Mouse (Mus musculus) adrenal gland, postnatal 4 days (tissue): ENCODE results near the gene Lrrc74a. TPM values are rescaled to one million over a fixed set of nuclear protein-coding genes. Genes with fewer than 3 reads are reported as not detected.

ENCODE experiments used
- DNase-seq, 2 experiments: peaks; one replicate each; pipeline ENCODE4 v3.0.0; 2021 to 2022; ENCODE audit warnings: low spot score in 2 of 2, mixed read lengths in 2 of 2
- total RNA-seq, 2 experiments: library from RNA; stranded (reverse); gene quantifications; 2 replicates each; pipeline ENCODE4 v1.2.3; 2021

Lrrc74a gene
- total RNA-seq, 2 experiments from 2014 or later, result not detected

DNA sequence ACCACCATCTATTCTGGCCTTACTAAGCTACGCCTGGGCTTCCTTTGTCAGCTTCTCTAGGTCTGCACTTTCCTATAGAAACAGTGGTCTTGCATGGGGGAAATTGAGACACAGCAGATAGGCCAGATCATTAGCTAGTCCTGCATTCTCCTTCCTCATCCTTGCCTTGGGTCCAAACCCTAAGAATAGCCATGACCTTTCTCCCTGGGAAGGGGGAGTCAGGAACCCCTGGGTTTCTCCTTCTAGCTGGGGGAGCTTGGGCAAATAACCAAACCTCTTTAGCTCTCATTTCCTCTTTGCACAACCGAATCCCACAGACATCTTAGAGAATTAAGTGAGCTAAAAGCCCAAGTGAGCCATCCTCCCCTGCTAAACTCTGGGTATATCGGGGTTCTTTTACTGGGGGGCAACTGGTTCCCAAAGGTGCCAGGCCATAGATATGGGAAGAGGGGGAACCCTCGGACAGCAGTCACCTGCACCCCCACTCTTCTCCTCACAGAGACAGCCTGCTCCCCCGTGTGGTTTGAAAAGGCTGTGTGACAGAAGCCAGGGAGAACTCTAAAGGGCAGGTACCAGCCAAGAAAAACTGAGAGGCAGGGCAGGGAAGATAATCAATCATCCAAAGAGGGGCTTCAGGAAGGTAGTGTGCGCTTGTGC lies 69.6 kb downstream of the Lrrc74a start:
- DNase-seq, result no peak

DNA sequence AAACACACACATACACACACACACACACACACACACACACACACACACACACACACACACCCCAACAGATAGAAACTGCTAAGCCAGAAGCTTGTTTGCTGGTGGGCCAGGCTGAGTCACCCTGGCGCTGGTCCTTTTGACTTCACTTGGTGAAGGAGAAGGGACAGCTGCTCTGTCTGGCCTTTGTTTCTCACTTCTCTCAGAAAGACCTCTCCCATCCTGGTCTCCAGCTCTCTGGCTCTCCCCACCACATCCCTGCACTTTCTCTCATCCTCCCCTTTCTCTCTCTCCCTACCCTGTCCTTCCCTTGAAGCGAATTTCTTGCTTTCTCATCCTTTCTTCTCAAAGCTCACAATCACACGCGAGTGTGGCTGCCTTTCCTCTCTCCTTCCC lies 70.1 kb downstream of the Lrrc74a start:
- no peak for DNase-seq

- DNase-seq, result no peak
Observed at GRCm38 (mm10) chr12:86804857-86805256, 70.7 kb downstream of the Lrrc74a start.

DNA sequence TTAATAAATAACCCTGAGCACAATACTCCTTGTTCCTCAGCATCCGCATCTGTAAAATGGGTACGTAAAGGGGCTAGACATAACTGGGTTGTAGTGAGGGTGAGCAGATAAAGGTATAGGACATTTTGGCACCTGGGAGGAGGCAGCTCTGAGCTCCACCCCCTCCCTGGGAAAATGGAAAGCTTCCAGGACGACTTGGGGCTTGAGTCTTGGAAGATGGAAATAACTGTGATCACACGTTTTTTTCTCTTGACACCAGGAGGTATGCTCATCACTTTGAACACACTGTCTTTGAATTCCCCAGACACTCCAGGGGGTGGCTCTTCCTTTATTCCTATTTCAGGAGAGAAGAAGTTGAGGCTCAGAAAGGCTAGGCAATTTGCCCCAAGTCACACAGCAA lies 71.1 kb downstream of the Lrrc74a start:
- no peak for DNase-seq

DNA sequence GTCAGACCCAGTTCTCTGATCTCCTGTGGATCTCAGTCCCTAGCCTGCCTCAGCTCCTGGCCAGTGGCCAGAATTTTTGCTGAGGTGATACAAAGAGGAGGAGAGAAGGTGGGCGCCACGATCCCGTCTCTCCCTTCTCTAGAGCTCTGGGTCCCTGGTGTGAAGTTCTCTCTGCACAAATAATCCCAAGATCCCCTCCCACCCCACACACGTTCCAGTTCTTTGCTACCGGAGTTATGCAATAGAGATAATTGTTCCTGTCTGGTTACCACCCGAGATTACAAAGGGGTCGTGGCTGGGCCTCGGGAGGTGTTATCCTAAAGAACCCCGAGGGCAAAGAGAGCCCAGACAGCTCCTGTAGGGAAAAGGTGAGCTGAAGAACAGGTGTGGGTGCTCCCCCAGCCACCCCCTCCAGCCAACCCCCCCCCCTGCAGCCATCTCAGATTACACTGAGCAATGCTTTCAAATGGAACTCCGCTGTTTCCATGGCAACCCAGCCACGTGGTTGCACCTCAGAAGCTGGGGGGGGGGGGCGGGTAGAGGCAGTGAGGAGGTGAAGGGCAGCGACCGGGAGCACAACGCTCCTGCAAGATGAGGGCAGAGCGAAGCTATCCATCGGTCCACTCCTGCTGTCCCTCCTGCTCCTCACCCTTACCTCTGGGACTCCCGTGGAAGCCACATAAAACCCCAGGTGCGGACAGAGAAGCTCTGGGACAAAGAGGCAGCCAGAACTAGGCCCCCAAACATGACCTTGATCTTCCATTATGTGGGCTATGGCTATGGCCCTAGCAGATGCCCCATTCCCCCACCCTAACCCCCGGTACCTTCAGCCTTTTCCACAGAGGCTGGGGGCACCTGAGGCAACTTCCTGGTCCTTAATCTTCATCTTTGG lies 72.1 kb downstream of the Lrrc74a start:
- no peak for DNase-seq

DNA sequence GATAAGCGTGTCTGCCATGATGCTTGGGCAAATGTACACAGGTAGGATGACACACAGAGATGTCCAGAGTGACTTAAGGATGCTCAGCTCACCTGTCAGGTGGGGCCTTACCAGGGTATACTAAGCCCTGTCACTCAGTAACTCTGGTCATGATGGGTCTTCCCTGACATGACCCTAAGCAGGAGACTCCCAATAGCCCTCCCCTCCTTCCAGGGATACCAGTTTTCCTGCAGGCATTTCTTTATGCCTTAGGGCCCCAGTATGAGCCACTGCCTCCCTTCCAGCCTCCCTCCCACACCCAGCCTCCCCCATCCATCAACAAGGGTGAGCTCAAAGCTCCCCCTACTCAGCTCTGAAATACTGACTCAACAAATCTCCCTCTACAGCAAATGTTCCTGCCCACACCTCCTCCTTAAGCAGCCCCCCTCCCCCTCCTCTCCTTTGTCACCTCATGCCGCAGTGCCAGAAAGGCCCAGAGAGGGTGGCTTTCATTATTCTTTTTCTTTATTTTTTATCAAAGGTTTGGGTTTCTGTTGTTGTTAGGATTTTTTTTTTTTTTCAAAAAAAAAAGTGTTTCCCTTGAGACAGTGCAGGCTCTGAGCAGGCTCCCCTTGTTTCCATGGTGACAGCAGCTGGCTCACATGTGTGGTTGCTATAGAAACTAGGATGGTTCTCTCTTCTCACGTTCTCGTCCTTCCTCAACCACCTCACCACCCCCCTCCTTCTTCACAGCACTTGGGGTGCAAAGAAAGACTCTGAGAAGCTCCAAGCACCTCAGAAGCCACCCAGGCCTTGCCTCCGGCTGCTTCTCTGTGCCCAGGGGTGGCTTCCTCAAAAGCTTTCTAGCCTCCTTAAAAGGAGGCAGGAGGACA lies 73.0 kb downstream of the Lrrc74a start:
- DNase-seq, result no peak

DNA sequence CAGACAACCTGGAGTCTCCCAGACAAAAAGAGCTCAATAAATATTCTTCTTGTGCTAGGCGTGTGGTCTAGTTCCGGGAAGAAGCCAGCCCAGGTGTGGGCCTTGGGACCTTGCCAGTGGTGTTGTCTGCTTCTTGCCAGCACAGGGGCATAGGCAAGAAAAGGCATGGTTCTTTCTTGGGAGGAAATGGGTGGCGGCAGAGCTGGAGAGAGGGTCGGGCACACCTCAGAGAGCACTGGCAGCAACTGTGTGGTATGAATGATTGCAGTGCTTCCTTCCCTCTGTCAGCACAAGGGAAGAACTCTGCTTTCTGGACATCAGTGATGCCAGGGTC lies 73.6 kb downstream of the Lrrc74a start:
- DNase-seq, result no peak

GRCm38 (mm10) chr12:86808856-86809255 lies 74.7 kb downstream of the Lrrc74a start:
- DNase-seq, result no peak

- DNase-seq, result no peak
Observed at GRCm38 (mm10) chr12:86810040-86810439, 75.9 kb downstream of the Lrrc74a start.

DNA sequence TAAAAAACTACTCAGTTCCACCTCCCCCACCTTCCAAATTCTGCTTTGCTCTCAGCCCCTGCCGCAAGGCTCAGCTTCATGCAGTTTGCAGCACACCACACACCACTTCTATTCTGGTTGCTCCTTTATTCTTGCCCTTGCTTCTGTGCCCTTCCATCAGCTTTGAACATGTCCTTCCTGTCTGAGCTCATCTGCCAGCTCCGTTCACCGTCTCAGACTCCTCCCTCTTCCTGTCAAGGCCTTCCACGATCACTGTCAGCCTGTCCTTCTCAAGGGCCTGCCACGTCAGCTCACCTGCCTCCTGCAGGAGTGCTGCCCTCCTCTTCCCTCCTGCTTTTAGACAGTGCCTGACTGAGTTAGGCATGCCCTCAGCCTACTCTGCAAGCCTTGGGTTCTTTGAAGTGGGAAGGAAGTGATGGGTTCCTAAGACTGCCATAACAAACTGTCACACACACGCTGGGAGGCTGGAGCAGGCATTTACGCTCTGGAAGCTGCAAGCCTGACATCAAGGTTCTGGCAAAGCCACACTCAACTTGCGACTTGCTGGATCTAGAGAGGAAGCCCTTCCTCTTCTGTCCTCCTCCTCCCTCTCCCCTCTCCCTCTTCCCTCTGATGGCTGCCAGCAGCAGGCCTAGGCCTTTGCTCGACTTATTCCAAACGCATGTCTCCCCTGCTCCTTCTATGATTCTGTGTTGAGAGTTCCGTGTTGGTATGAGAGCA lies 76.7 kb downstream of the Lrrc74a start:
- DNase-seq, result no peak

- no peak for DNase-seq
Observed at GRCm38 (mm10) chr12:86812782-86813181, 78.6 kb downstream of the Lrrc74a start.

Other genes with a start within 250 kb of the Lrrc74a start
- 10 to 100 TPM; 22.0 to 24.4 TPM for gene Vash1, start 55.7 kb upstream of the Lrrc74a start, total RNA-seq
- 1 to 10 TPM; 4.4 to 4.6 TPM for gene Angel1, start 7.9 kb upstream of the Lrrc74a start, total RNA-seq
- gene Irf2bpl, start 150.4 kb downstream of the Lrrc74a start, total RNA-seq, result 10 to 100 TPM; 78.0 to 81.7 TPM
- 10 to 100 TPM; 21.7 to 23.5 TPM for gene Cipc, start 212.7 kb downstream of the Lrrc74a start, total RNA-seq